Mouse (Mus musculus): ENCODE data around the gene Pnkp. TPM values are rescaled to one million over a fixed set of nuclear protein-coding genes. Genes with fewer than 3 reads are reported as not detected.
A peak's percentile ranks its signal among the peaks of the same experiment; 100 is the strongest.

Pnkp gene
- polyA plus RNA-seq, 1 experiment from 2014 or later, result 41.3 TPM

DNA sequence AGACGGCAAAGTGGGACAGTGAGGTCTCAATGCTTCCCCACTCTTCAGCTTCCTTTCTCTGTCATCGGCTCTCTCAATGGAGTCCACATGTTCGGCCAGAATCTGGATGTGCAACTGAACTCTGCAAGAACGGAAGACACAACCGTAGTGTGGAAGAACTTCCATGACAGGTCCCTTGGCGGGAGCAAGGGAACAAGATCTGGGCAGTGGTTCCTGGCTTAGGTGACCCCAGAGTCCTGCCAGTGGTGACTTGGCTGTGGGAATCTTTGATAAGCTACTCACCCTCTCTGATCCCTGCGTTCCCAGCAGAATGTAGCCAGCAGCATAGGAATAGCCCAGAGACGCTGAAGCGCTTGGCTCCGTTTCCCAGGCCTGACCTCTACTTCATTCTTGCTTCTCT lies 39.6 kb downstream of the Pnkp start:
- no peak for DNase-seq (ENCODE audit: low spot score)
- WGBS, result 27% methylated on average over 10 of the region's 10 CpGs

GRCm38 (mm10) chr7:44898607-44899006 lies 41.7 kb downstream of the Pnkp start:
- H3K4me2 ChIP-seq (replicated peaks; ENCODE audit: low read depth, low read length), result no peak overlapping the region
- no peaks in the 10 kb centered on the region for H3K9me3 ChIP-seq (ENCODE audit: low read length)
- peaks cover 12% of the 10 kb centered on the region; the same call in 1 of the 2 replicates for H3K4me1 ChIP-seq (ENCODE audit: insufficient read depth, low read depth, low read length)
- no peak for DNase-seq (ENCODE audit: low spot score)
- H3K27me3 ChIP-seq (replicated peaks; ENCODE audit: insufficient read depth, low read length), result no peaks in the 10 kb centered on the region
- no peak overlapping the region for H3K27ac ChIP-seq (ENCODE audit: low read length)
- no peak for TF ChIP-seq EP300 (IDR thresholded peaks at IDR 0.05)
- peak; percentile 61 for TF ChIP-seq CTCF (IDR thresholded peaks at IDR 0.05)
- no peaks in the 10 kb centered on the region for H3K36me3 ChIP-seq (ENCODE audit: insufficient read depth, low read length)
- 31% methylated on average over 19 of the region's 19 CpGs for WGBS
- H3K9ac ChIP-seq (replicated peaks; ENCODE audit: low read depth), result no peak overlapping the region
- no peak overlapping the region for H3K4me3 ChIP-seq (ENCODE audit: low read depth, low read length)
- 0 out of 2 replicates have a peak, but pooled peaks have one; percentile 5 for ATAC-seq

More for the DNA sequence above, 39.6 kb downstream of the Pnkp start:
- Histone ChIP-seq H3K27me3 (replicated peaks; ENCODE audit: insufficient read depth, low read length) (no peaks in the 10 kb centered on the region), H3K9me3 (ENCODE audit: low read length) (no peaks in the 10 kb centered on the region), H3K4me1 (ENCODE audit: insufficient read depth, low read depth, low read length) (peaks cover 12% of the 10 kb centered on the region; the same call in 1 of the 2 replicates), H3K36me3 (ENCODE audit: insufficient read depth, low read length) (no peaks in the 10 kb centered on the region), H3K27ac (ENCODE audit: low read length) (peak overlapping the region; percentile 73), H3K4me2 (replicated peaks; ENCODE audit: low read depth, low read length) (peak overlapping the region; percentile 70), H3K9ac (replicated peaks; ENCODE audit: low read depth) (peak overlapping the region; percentile 45; the same call in 1 of the 2 replicates), H3K4me3 (ENCODE audit: low read depth, low read length) (peak overlapping the region; percentile 53)
- TF ChIP-seq CTCF (IDR thresholded peaks at IDR 0.05) (no peak), EP300 (IDR thresholded peaks at IDR 0.05) (no peak)
- no peak for ATAC-seq

DNA sequence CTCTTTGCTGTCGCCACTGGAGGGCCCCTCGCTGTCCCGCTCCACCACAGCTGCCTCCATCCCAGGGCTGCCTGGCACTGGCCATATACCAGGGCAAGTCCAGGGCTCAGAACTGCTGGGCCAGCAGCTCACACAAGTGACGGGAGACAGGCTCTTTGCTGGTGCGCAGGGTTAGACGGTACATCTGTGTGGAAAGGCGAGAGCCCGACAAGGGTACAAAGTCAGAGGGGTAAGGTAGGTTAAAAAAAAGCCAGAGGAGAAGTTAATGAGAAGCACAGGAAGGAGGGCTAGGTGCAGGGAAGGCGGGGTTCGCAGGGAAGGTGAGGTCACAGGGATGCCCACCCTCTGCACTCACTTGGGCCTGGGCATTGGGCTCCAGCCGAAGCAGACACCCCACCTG lies 43.7 kb downstream of the Pnkp start:
- Histone ChIP-seq H3K9me3 (ENCODE audit: low read length) (no peaks in the 10 kb centered on the region), H3K9ac (replicated peaks; ENCODE audit: low read depth) (no peak overlapping the region), H3K27ac (ENCODE audit: low read length) (no peak overlapping the region), H3K4me2 (replicated peaks; ENCODE audit: low read depth, low read length) (no peak overlapping the region), H3K4me1 (ENCODE audit: insufficient read depth, low read depth, low read length) (peaks cover 8% of the 10 kb centered on the region; the same call in 1 of the 2 replicates), H3K27me3 (replicated peaks; ENCODE audit: insufficient read depth, low read length) (no peaks in the 10 kb centered on the region), H3K36me3 (ENCODE audit: insufficient read depth, low read length) (peaks cover 11% of the 10 kb centered on the region; the same call in 1 of the 2 replicates), H3K4me3 (ENCODE audit: low read depth, low read length) (no peak overlapping the region)
- ATAC-seq, result no peak
- 84% methylated on average over 11 of the region's 11 CpGs for WGBS
- no peak for TF ChIP-seq CTCF (IDR thresholded peaks at IDR 0.05)
- TF ChIP-seq EP300 (IDR thresholded peaks at IDR 0.05), result no peak
- no peak for DNase-seq (ENCODE audit: low spot score)

GRCm38 (mm10) chr7:44901230-44901722 lies 44.3 kb downstream of the Pnkp start:
- ATAC-seq, result peak; percentile 78
- H3K4me3 ChIP-seq (ENCODE audit: low read depth, low read length), result peak overlapping the region; percentile 29
- H3K4me1 ChIP-seq (ENCODE audit: insufficient read depth, low read depth, low read length), result peaks cover 8% of the 10 kb centered on the region; the same call in 1 of the 2 replicates
- H3K9ac ChIP-seq (replicated peaks; ENCODE audit: low read depth), result no peak overlapping the region
- peak overlapping the region; percentile 57 for H3K4me2 ChIP-seq (replicated peaks; ENCODE audit: low read depth, low read length)
- H3K27me3 ChIP-seq (replicated peaks; ENCODE audit: insufficient read depth, low read length), result no peaks in the 10 kb centered on the region
- H3K36me3 ChIP-seq (ENCODE audit: insufficient read depth, low read length), result peaks cover 11% of the 10 kb centered on the region; the same call in 1 of the 2 replicates
- TF ChIP-seq CTCF (IDR thresholded peaks at IDR 0.05) (peak; percentile 62), EP300 (IDR thresholded peaks at IDR 0.05) (no peak)
- 10% methylated on average over 21 of the region's 21 CpGs for WGBS
- peak overlapping the region; percentile 83 for H3K27ac ChIP-seq (ENCODE audit: low read length)
- DNase-seq (ENCODE audit: low spot score), result peak; percentile 80
- no peaks in the 10 kb centered on the region for H3K9me3 ChIP-seq (ENCODE audit: low read length)

- ATAC-seq, result no peak
- Histone ChIP-seq H3K4me1 (ENCODE audit: insufficient read depth, low read depth, low read length) (no peaks in the 10 kb centered on the region; the same call in 1 of the 2 replicates), H3K36me3 (ENCODE audit: insufficient read depth, low read length) (peaks cover 33% of the 10 kb centered on the region), H3K4me2 (replicated peaks; ENCODE audit: low read depth, low read length) (no peak overlapping the region), H3K4me3 (ENCODE audit: low read depth, low read length) (no peak overlapping the region), H3K9ac (replicated peaks; ENCODE audit: low read depth) (no peak overlapping the region), H3K27ac (ENCODE audit: low read length) (no peak overlapping the region), H3K9me3 (ENCODE audit: low read length) (no peaks in the 10 kb centered on the region), H3K27me3 (replicated peaks; ENCODE audit: insufficient read depth, low read length) (no peaks in the 10 kb centered on the region)
- DNase-seq (ENCODE audit: low spot score), result no peak
- 87% methylated on average over 20 of the region's 20 CpGs for WGBS
- TF ChIP-seq CTCF (IDR thresholded peaks at IDR 0.05) (no peak), EP300 (IDR thresholded peaks at IDR 0.05) (no peak)
Observed at GRCm38 (mm10) chr7:44905430-44905829, 48.5 kb downstream of the Pnkp start.

- no peak for ATAC-seq
- Histone ChIP-seq H3K27me3 (replicated peaks; ENCODE audit: insufficient read depth, low read length) (no peaks in the 10 kb centered on the region), H3K27ac (ENCODE audit: low read length) (no peak overlapping the region), H3K36me3 (ENCODE audit: insufficient read depth, low read length) (peaks cover 39% of the 10 kb centered on the region), H3K4me2 (replicated peaks; ENCODE audit: low read depth, low read length) (no peak overlapping the region), H3K4me1 (ENCODE audit: insufficient read depth, low read depth, low read length) (no peaks in the 10 kb centered on the region), H3K9me3 (ENCODE audit: low read length) (no peaks in the 10 kb centered on the region), H3K4me3 (ENCODE audit: low read depth, low read length) (no peak overlapping the region), H3K9ac (replicated peaks; ENCODE audit: low read depth) (no peak overlapping the region)
- no peak for DNase-seq (ENCODE audit: low spot score)
- TF ChIP-seq EP300 (IDR thresholded peaks at IDR 0.05) (no peak), CTCF (IDR thresholded peaks at IDR 0.05) (no peak)
- WGBS, result 87% methylated on average over 15 of the region's 15 CpGs
Observed at GRCm38 (mm10) chr7:44908706-44909476, 52.0 kb downstream of the Pnkp start.

MicroRNA genes within 50 kb of the gene (microRNA counts, 519-probe panel; counts per million panel counts)
- microRNA mmu-miR-707, result not detected

Small RNA genes within 50 kb of the gene (microRNA-seq; reads per million reads assigned to microRNA genes)
- not detected for gene Mir707

Other genes starting within 250 kb of the Pnkp start
- 202 and 215 TPM in 2 replicates for gene Myh14, start 186.3 kb upstream of the Pnkp start, polyA plus RNA-seq (2015; fragmentation: Nextera tagmentation; extraction: Ambion mirVana)
- not detected in 2 replicates for gene Izumo2, start 148.4 kb upstream of the Pnkp start, polyA plus RNA-seq (2015; fragmentation: Nextera tagmentation; extraction: Ambion mirVana)
- 45.1 and 48.3 TPM in 2 replicates for gene Vrk3, start 108.7 kb upstream of the Pnkp start, polyA plus RNA-seq (2015; fragmentation: Nextera tagmentation; extraction: Ambion mirVana)
- gene Zfp473, start 106.1 kb upstream of the Pnkp start, polyA plus RNA-seq (2015; fragmentation: Nextera tagmentation; extraction: Ambion mirVana), result 0.31 and 0.38 TPM in 2 replicates
- 22.7 and 23.8 TPM in 2 replicates for gene Nup62, start 41.1 kb upstream of the Pnkp start, polyA plus RNA-seq (2015; fragmentation: Nextera tagmentation; extraction: Ambion mirVana)
- 1.9 and 2.3 TPM in 2 replicates for gene Il4i1, start 40.8 kb upstream of the Pnkp start, polyA plus RNA-seq (2015; fragmentation: Nextera tagmentation; extraction: Ambion mirVana)
- gene Atf5, start 40.5 kb upstream of the Pnkp start, polyA plus RNA-seq (2015; fragmentation: Nextera tagmentation; extraction: Ambion mirVana), result 6.0 and 6.1 TPM in 2 replicates
- gene Akt1s1, start 8.1 kb upstream of the Pnkp start, polyA plus RNA-seq (2015; fragmentation: Nextera tagmentation; extraction: Ambion mirVana), result 84.0 and 89.4 TPM in 2 replicates
- 73.2 and 84.0 TPM in 2 replicates for gene Tbc1d17, start 8.1 kb upstream of the Pnkp start, polyA plus RNA-seq (2015; fragmentation: Nextera tagmentation; extraction: Ambion mirVana)
- gene Ptov1, start 12.6 kb downstream of the Pnkp start, polyA plus RNA-seq (2015; fragmentation: Nextera tagmentation; extraction: Ambion mirVana), result 276 and 288 TPM in 2 replicates
- 54.2 and 62.5 TPM in 2 replicates for gene Med25, start 35.6 kb downstream of the Pnkp start, polyA plus RNA-seq (2015; fragmentation: Nextera tagmentation; extraction: Ambion mirVana)
- gene Fuz, start 38.9 kb downstream of the Pnkp start, polyA plus RNA-seq (2015; fragmentation: Nextera tagmentation; extraction: Ambion mirVana), result 15.1 and 18.3 TPM in 2 replicates
- 36.1 and 39.4 TPM in 2 replicates for gene Ap2a1, start 72.4 kb downstream of the Pnkp start, polyA plus RNA-seq (2015; fragmentation: Nextera tagmentation; extraction: Ambion mirVana)
- gene Tsks, start 86.1 kb downstream of the Pnkp start, polyA plus RNA-seq (2015; fragmentation: Nextera tagmentation; extraction: Ambion mirVana), result 0.44 and 0.57 TPM in 2 replicates
- gene Cpt1c, start 117.7 kb downstream of the Pnkp start, polyA plus RNA-seq (2015; fragmentation: Nextera tagmentation; extraction: Ambion mirVana), result 5.4 and 5.6 TPM in 2 replicates
- gene Prmt1, start 129.4 kb downstream of the Pnkp start, polyA plus RNA-seq (2015; fragmentation: Nextera tagmentation; extraction: Ambion mirVana), result 146 and 159 TPM in 2 replicates
- gene Irf3, start 140.5 kb downstream of the Pnkp start, polyA plus RNA-seq (2015; fragmentation: Nextera tagmentation; extraction: Ambion mirVana), result 90.4 and 96.5 TPM in 2 replicates
- gene Bcl2l12, start 141.6 kb downstream of the Pnkp start, polyA plus RNA-seq (2015; fragmentation: Nextera tagmentation; extraction: Ambion mirVana), result 29.0 and 33.2 TPM in 2 replicates
- gene Scaf1, start 159.2 kb downstream of the Pnkp start, polyA plus RNA-seq (2015; fragmentation: Nextera tagmentation; extraction: Ambion mirVana), result 18.1 and 20.5 TPM in 2 replicates
- gene Rras, start 160.8 kb downstream of the Pnkp start, polyA plus RNA-seq (2015; fragmentation: Nextera tagmentation; extraction: Ambion mirVana), result 160 TPM in 2 replicates
- gene Prr12, start 195.7 kb downstream of the Pnkp start, polyA plus RNA-seq (2015; fragmentation: Nextera tagmentation; extraction: Ambion mirVana), result 6.4 and 6.7 TPM in 2 replicates
- 54.6 and 62.8 TPM in 2 replicates for gene Nosip, start 205.3 kb downstream of the Pnkp start, polyA plus RNA-seq (2015; fragmentation: Nextera tagmentation; extraction: Ambion mirVana)
- 36.8 and 40.8 TPM in 2 replicates for gene Prrg2, start 205.5 kb downstream of the Pnkp start, polyA plus RNA-seq (2015; fragmentation: Nextera tagmentation; extraction: Ambion mirVana)
- 158 and 162 TPM in 2 replicates for gene Rcn3, start 235.1 kb downstream of the Pnkp start, polyA plus RNA-seq (2015; fragmentation: Nextera tagmentation; extraction: Ambion mirVana)
- 138 and 143 TPM in 2 replicates for gene Fcgrt, start 246.7 kb downstream of the Pnkp start, polyA plus RNA-seq (2015; fragmentation: Nextera tagmentation; extraction: Ambion mirVana)

Data from lung, postnatal 0 days (tissue).